ENCODE assay signal across 8 mouse cellular contexts in genomic region chr11:73047542-73047996, GRCm38 (mm10). TPM values are rescaled to one million over a fixed set of nuclear protein-coding genes. Genes with fewer than 3 reads are reported as not detected.
A peak's percentile ranks its signal among the peaks of the same experiment; 100 is the strongest.
DNase-seq lines count a peak whose midpoint lies in the region; ATAC-seq and TF ChIP-seq lines count a peak whose summit lies in the region.

Ncbp3 (plus strand) TSS chr11:73047783.

- no peaks in the 10 kb centered on the region for H3K9me3 ChIP-seq in E14TG2a.4 (ENCODE audit: low read length)
- H3K9me3 ChIP-seq in forebrain, embryonic 12.5 days, result no peaks in the 10 kb centered on the region
- no peaks in the 10 kb centered on the region for H3K9me3 ChIP-seq in heart, postnatal 0 days (replicated peaks; ENCODE audit: control insufficient read depth, low read length)
- no peaks in the 10 kb centered on the region for H3K9me3 ChIP-seq in liver, postnatal 0 days (ENCODE audit: low read length)
- no peaks in the 10 kb centered on the region for H3K9me3 ChIP-seq in neural tube, embryonic 14.5 days (ENCODE audit: control insufficient read depth, low read length)

- H3K4me1 ChIP-seq in E14TG2a.4 (replicated peaks; ENCODE audit: low read depth, low read length), result peaks cover 45% of the 10 kb centered on the region
- peaks cover 13% of the 10 kb centered on the region for H3K4me1 ChIP-seq in forebrain, embryonic 12.5 days
- peaks cover 14% of the 10 kb centered on the region for H3K4me1 ChIP-seq in heart, postnatal 0 days (ENCODE audit: control insufficient read depth, insufficient read depth)
- H3K4me1 ChIP-seq in liver, postnatal 0 days (ENCODE audit: insufficient read depth), result peaks cover 10% of the 10 kb centered on the region
- H3K4me1 ChIP-seq in neural tube, embryonic 14.5 days (ENCODE audit: control insufficient read depth, insufficient read depth, low read length), result peaks cover 8% of the 10 kb centered on the region

- peak within 1 kb of the TSS; percentile 97 for H3K4me3 ChIP-seq in E14TG2a.4 (replicated peaks; ENCODE audit: low read length)
- peak within 1 kb of the TSS; percentile 93 for H3K4me3 ChIP-seq in forebrain, embryonic 12.5 days (replicated peaks)
- peak within 1 kb of the TSS; percentile 100 for H3K4me3 ChIP-seq in heart, postnatal 0 days (ENCODE audit: low read depth, low read length)
- H3K4me3 ChIP-seq in liver, postnatal 0 days (ENCODE audit: low read depth, low read length), result peak within 1 kb of the TSS; percentile 100
- H3K4me3 ChIP-seq in neural tube, embryonic 14.5 days (ENCODE audit: low read depth, low read length), result peak within 1 kb of the TSS; percentile 88

- H3K27me3 ChIP-seq in E14TG2a.4 (ENCODE audit: insufficient read depth, low read length), result no peaks in the 10 kb centered on the region
- H3K27me3 ChIP-seq in forebrain, embryonic 12.5 days, result no peaks in the 10 kb centered on the region
- no peaks in the 10 kb centered on the region for H3K27me3 ChIP-seq in heart, postnatal 0 days (ENCODE audit: control insufficient read depth, insufficient read depth, low read length)
- H3K27me3 ChIP-seq in liver, postnatal 0 days (ENCODE audit: insufficient read depth, low read length), result no peaks in the 10 kb centered on the region
- no peaks in the 10 kb centered on the region for H3K27me3 ChIP-seq in neural tube, embryonic 14.5 days (ENCODE audit: control insufficient read depth, insufficient read depth, low read length)

- H3K9ac ChIP-seq in forebrain, embryonic 12.5 days, result peak within 1 kb of the TSS; percentile 92
- H3K9ac ChIP-seq in heart, postnatal 0 days (replicated peaks; ENCODE audit: low read depth, low read length), result peak within 1 kb of the TSS; percentile 99
- peak within 1 kb of the TSS; percentile 99 for H3K9ac ChIP-seq in liver, postnatal 0 days (replicated peaks)
- peak within 1 kb of the TSS; percentile 95 for H3K9ac ChIP-seq in neural tube, embryonic 14.5 days (replicated peaks; ENCODE audit: low read depth, low read length)

- peak within 1 kb of the TSS; percentile 91 for H3K4me2 ChIP-seq in forebrain, embryonic 12.5 days
- peak within 1 kb of the TSS; percentile 93 for H3K4me2 ChIP-seq in heart, postnatal 0 days (ENCODE audit: low read depth, low read length)
- H3K4me2 ChIP-seq in liver, postnatal 0 days (ENCODE audit: low read depth, low read length), result peak within 1 kb of the TSS; percentile 93
- H3K4me2 ChIP-seq in neural tube, embryonic 14.5 days (ENCODE audit: low read depth, low read length), result peak within 1 kb of the TSS; percentile 75

- no peak; the same call in 1 of the 2 replicates for TF ChIP-seq EP300 in heart, postnatal 0 days (IDR thresholded peaks at IDR 0.05; ENCODE audit: low read depth)
- TF ChIP-seq EP300 in liver, postnatal 0 days (IDR thresholded peaks at IDR 0.05; ENCODE audit: low read depth), result 0 out of 2 replicates have a peak, but pooled peaks have one; percentile 58

- peak within 1 kb of the TSS; percentile 85 for H3K27ac ChIP-seq in forebrain, embryonic 12.5 days
- peak within 1 kb of the TSS; percentile 97 for H3K27ac ChIP-seq in heart, postnatal 0 days (ENCODE audit: low read depth)
- peak within 1 kb of the TSS; percentile 97 for H3K27ac ChIP-seq in liver, postnatal 0 days (ENCODE audit: low read depth)
- H3K27ac ChIP-seq in neural tube, embryonic 14.5 days (ENCODE audit: low read depth, low read length), result peak within 1 kb of the TSS; percentile 88

- WGBS in forebrain, embryonic 12.5 days, result under 1% methylated on average over 39 of the region's 39 CpGs
- 4% methylated on average over 39 of the region's 39 CpGs for WGBS in heart, postnatal 0 days
- under 1% methylated on average over 39 of the region's 39 CpGs for WGBS in large intestine, adult 2 months
- WGBS in liver, postnatal 0 days (ENCODE audit: insufficient replicate concordance), result under 1% methylated on average over 39 of the region's 39 CpGs
- WGBS in neural tube, embryonic 14.5 days, result 1% methylated on average over 39 of the region's 39 CpGs

- TF ChIP-seq CTCF in E14TG2a.4 (conservative IDR thresholded peaks at IDR 0.05; ENCODE audit: low read length), result 0 out of 2 replicates have a peak, but pooled peaks have one; percentile 11
- peak; percentile 64 for TF ChIP-seq CTCF in heart, postnatal 0 days (IDR thresholded peaks at IDR 0.05; ENCODE audit: low read depth)
- peak; percentile 93 for TF ChIP-seq CTCF in liver, postnatal 0 days (IDR thresholded peaks at IDR 0.05; ENCODE audit: low read depth)

- peak; percentile 97 for DNase-seq in c-Kit-positive CD71-positive TER-119-positive erythroid progenitor cells, embryonic 14.5 days (ENCODE audit: low spot score)
- peak; percentile 97 for DNase-seq in heart, postnatal 0 days (ENCODE audit: low spot score)
- DNase-seq in large intestine, adult 2 months (ENCODE audit: low read depth, low spot score), result peak; percentile 93
- peak; percentile 97 for DNase-seq in liver, postnatal 0 days
- DNase-seq in testis, postnatal 10 days (ENCODE audit: low spot score), result peak; percentile 96

- peaks cover 28% of the 10 kb centered on the region for H3K36me3 ChIP-seq in E14TG2a.4 (ENCODE audit: insufficient read depth, low read length)
- H3K36me3 ChIP-seq in forebrain, embryonic 12.5 days (replicated peaks), result peaks cover 15% of the 10 kb centered on the region
- H3K36me3 ChIP-seq in heart, postnatal 0 days (replicated peaks; ENCODE audit: control insufficient read depth, insufficient read depth, low read length), result peaks cover 19% of the 10 kb centered on the region
- H3K36me3 ChIP-seq in liver, postnatal 0 days (replicated peaks; ENCODE audit: insufficient read depth, low read length), result peaks cover 15% of the 10 kb centered on the region; the same call in 1 of the 2 replicates
- 0 out of 2 replicates have a peak, but pooled peaks cover 4% of the 10 kb centered on the region for H3K36me3 ChIP-seq in neural tube, embryonic 14.5 days (ENCODE audit: control insufficient read depth, insufficient read depth, low read length)

- peak; percentile 96 for ATAC-seq in forebrain, embryonic 12.5 days (ENCODE audit: low FRiP score)
- peak; percentile 94 for ATAC-seq in heart, postnatal 0 days (ENCODE audit: insufficient read depth, low read depth)
- ATAC-seq in liver, postnatal 0 days, result peak; percentile 97
- peak; percentile 95 for ATAC-seq in neural tube, embryonic 14.5 days (ENCODE audit: low read depth)

RNA-seq across cellular contexts. Expression of gene Ncbp3, which starts in this region (rescaled TPM):
- polyA plus RNA-seq in forebrain, embryonic 12.5 days (2016; fragmentation: Nextera tagmentation; extraction: Ambion mirVana), result 12.4 and 13.6 TPM in 2 replicates
- total RNA-seq in heart, postnatal 0 days (2014; rRNA removed; ENCODE audit: low replicate concordance), result 7.1 and 8.9 TPM in 2 replicates
- polyA plus RNA-seq in heart, postnatal 0 days (2015; fragmentation: Nextera tagmentation; extraction: Ambion mirVana), result 6.6 and 7.0 TPM in 2 replicates
- polyA plus RNA-seq in large intestine, adult 2 months (2012; rRNA removed), result 2.2 and 2.4 TPM in 2 replicates
- 2.7 TPM in 2 replicates for polyA plus RNA-seq in liver, postnatal 0 days (2015; fragmentation: Nextera tagmentation; extraction: Ambion mirVana)
- polyA plus RNA-seq in neural tube, embryonic 14.5 days (2014; fragmentation: Nextera tagmentation; extraction: Ambion mirVana), result 9.6 and 11.4 TPM in 2 replicates

Comparison
In these comparisons a context has a peak if more than half of its experiments do, and no peak if none do; other contexts are left out.
1. Peak in every context shown above with its lines: DNase-seq, ATAC-seq, H3K4me3 ChIP-seq and H3K27ac ChIP-seq.
2. CTCF ChIP-seq: peak in every context shown above with its lines; median percentile 93 in liver, postnatal 0 days; 64 in heart, postnatal 0 days; 11 in E14TG2a.4.